Mouse (Mus musculus) layer of hippocampus, adult 8-10 months (tissue): Measurements from ENCODE around the gene Gm8271. TPM values are rescaled to one million over a fixed set of nuclear protein-coding genes. Genes with fewer than 3 reads are reported as not detected.
"Not testable (repeated sequence)": the region's sequence is repeated elsewhere in the genome, so short reads cannot be mapped to it uniquely, and the experiment has no call there.

Experiments used
- DNase-seq, 2 experiments: peaks; one replicate each; pipeline ENCODE4 v3.0.0; 2022; ENCODE audit warnings: low spot score in 2 of 2
- total RNA-seq, 4 experiments: library from RNA; stranded (reverse); gene quantifications; 2 replicates each; pipeline ENCODE4 v1.2.4; 2022

Gene Gm8271
- not detected for total RNA-seq

GRCm38 (mm10) chr14:5185493-5185892 lies at the start of gene Gm8271:
Gm8271 (plus strand) TSS chr14:5185793.
- DNase-seq = not testable (repeated sequence)

DNA sequence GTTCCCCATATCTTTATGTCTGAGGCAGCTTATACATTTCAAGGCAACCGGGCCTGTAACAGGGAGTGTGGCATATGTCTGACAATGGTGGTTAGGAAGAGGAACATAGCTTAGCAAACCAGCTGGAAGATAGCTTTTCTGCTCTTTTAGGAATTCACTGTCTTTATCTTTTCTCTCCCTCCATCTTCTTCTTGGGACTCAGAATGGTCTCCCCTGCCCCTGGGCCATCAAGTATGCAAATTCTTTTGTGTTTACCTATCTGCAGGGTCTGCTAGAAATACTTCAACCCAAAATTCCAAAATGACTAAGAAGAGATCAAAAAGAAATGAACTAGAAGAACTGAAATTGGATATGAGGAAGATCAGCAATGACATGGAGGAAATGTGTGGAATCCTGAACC lies 21.4 kb upstream of the Gm8271 start, which contains the start of gene Gm3317:
TSS of gene Gm3317 (plus strand) at position 301 of the 400 bp plus-strand sequence.
- DNase-seq = not testable (repeated sequence)

Other genes with a start within 250 kb of the Gm8271 start
- not detected for gene Gm8297, start 201.9 kb upstream of the Gm8271 start, total RNA-seq
- 1 to 10 TPM in 1 of 4 experiments, not detected in 3; 2.0 TPM for gene Gm3298, start 169.9 kb upstream of the Gm8271 start, total RNA-seq
- gene 4930555G01Rik, start 135.2 kb upstream of the Gm8271 start, total RNA-seq = not detected
- 1 to 10 TPM; 1.8 to 2.7 (median 2.3) TPM for gene Gm8281, start 114.8 kb upstream of the Gm8271 start, total RNA-seq
- gene Gm8279, start 54.3 kb upstream of the Gm8271 start, total RNA-seq = not detected
- gene Gm3317, start 21.3 kb upstream of the Gm8271 start, total RNA-seq = not detected
- gene Gm3526, start 74.8 kb downstream of the Gm8271 start, total RNA-seq = under 1 TPM in 1 of 4 experiments, not detected in 3; 0.49 TPM
- not detected for gene Gm3542, start 149.1 kb downstream of the Gm8271 start, total RNA-seq
- gene Gm3500, start 203.3 kb downstream of the Gm8271 start, total RNA-seq = not detected